Mouse (Mus musculus) kidney, adult 10 weeks (tissue): ENCODE results near the gene Lyrm1. TPM values are rescaled to one million over a fixed set of nuclear protein-coding genes. Genes with fewer than 3 reads are reported as not detected.

Source experiments
- polyA plus RNA-seq: library from polyadenylated mRNA; stranded (reverse); fragments of 350-450 nt; fragmentation: Illumina TruSeq; extraction: RNeasy Lipid Tissue Mini Kit (QIAGEN cat#74804); gene quantifications from one replicate; pipeline ENCODE4 v1.2.3, GENCODE M21; 2014; ENCODE audit warnings: low read depth, low replicate concordance

Gene Lyrm1
- polyA plus RNA-seq = 20.6 TPM

GRCm38 (mm10) chr7:119895639-119896512 lies at the start of gene Lyrm1, which contains the start of gene Dcun1d3:
Gene Lyrm1, plus strand, starts transcription at chr7:119895861.
Gene Dcun1d3, minus strand, starts transcription at chr7:119896298.

Other genes starting within 250 kb of the Lyrm1 start
- not detected for gene Acsm4, start 205.8 kb upstream of the Lyrm1 start, polyA plus RNA-seq
- 41.8 TPM for gene Thumpd1, start 175.1 kb upstream of the Lyrm1 start, polyA plus RNA-seq
- gene Acsm3, start 134.9 kb upstream of the Lyrm1 start, polyA plus RNA-seq = 15.0 TPM
- 5.6 TPM for gene Rexo5, start 101.9 kb upstream of the Lyrm1 start, polyA plus RNA-seq
- gene Eri2, start 101.8 kb upstream of the Lyrm1 start, polyA plus RNA-seq = 13.2 TPM
- gene Dcun1d3, start 437 bp downstream of the Lyrm1 start, polyA plus RNA-seq = 15.8 TPM
- 0.40 TPM for gene Dnah3, start 199.4 kb downstream of the Lyrm1 start, polyA plus RNA-seq
- 22.6 TPM for gene Tmem159, start 206.5 kb downstream of the Lyrm1 start, polyA plus RNA-seq
- not detected for gene Zp2, start 249.4 kb downstream of the Lyrm1 start, polyA plus RNA-seq